Mouse (Mus musculus): ENCODE data around the gene Klre1. TPM values are rescaled to one million over a fixed set of nuclear protein-coding genes. Genes with fewer than 3 reads are reported as not detected.

Klre1 gene
- total RNA-seq, 2 experiments from 2014 or later = not detected

GRCm38 (mm10) chr6:129581274-129581673 lies 3.6 kb downstream of the Klre1 start:
- ATAC-seq (replicated peaks; ENCODE audit: poor library complexity, severe bottlenecking) = peak; percentile 74

GRCm38 (mm10) chr6:129581896-129582295 lies 4.2 kb downstream of the Klre1 start:
- peak; percentile 69 for ATAC-seq (replicated peaks; ENCODE audit: poor library complexity, severe bottlenecking)

DNA sequence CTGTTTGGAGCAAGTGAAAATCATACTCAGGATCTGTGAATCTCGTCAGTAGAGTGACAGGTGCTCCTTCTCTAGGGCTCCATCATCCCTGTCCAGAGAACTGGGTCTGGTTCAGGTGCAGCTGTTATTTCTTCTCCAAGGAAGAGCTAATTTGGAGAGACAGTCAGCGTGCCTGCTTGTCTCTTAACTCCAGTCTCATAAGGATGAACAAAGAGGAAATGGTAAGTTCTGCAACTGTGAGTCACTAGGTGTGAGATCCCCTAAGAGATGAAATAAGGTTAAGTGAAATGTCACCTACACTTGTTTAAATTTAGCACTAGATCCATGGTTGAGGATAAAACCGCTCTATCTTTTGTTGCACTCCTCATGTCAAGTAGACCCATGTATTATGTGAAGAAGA lies 5.3 kb downstream of the Klre1 start:
- peak; percentile 72 for ATAC-seq (replicated peaks; ENCODE audit: poor library complexity, severe bottlenecking)

GRCm38 (mm10) chr6:129591508-129591907 lies 13.8 kb downstream of the Klre1 start, which contains the start of gene Klrd1:
TSS of gene Klrd1 (plus strand) at chr6:129591782.
- peak; percentile 98 for ATAC-seq (replicated peaks; ENCODE audit: poor library complexity, severe bottlenecking)

- ATAC-seq (replicated peaks; ENCODE audit: poor library complexity, severe bottlenecking) = peak; percentile 95
Observed at GRCm38 (mm10) chr6:129608372-129608771, 30.7 kb downstream of the Klre1 start.

DNA sequence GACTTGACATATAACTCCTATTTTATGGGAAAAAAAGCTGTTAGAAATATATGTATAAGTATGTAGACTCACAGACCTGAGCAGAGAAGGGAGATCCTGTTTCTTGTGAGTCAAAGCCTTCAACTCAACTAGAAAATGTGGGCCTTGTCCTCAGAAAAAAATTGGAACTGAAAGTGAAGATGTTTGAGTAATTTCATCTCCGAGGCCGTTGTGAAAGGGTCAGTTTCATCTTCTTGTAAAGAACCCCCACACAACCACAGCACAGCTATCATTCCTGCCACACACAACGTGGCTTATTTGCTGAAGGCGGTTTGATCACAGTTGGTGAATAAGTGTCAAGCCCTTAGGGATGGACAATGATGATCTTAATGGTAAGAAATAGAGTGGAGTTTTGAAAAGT lies 46.0 kb downstream of the Klre1 start, which contains the start of gene Klrk1:
TSS of gene Klrk1 (minus strand) at position 130 of the 400 bp plus-strand sequence.
- peak; percentile 97 for ATAC-seq (replicated peaks; ENCODE audit: poor library complexity, severe bottlenecking)

- peak; percentile 56 for ATAC-seq (replicated peaks; ENCODE audit: poor library complexity, severe bottlenecking)
Observed at GRCm38 (mm10) chr6:129631046-129631445, 53.3 kb downstream of the Klre1 start.

Other genes starting within 250 kb of the Klre1 start
- gene 4922502D21Rik, start 246.1 kb upstream of the Klre1 start, total RNA-seq (2014; fragmentation: Nextera tagmentation) = not detected in 2 replicates
- gene 4922502D21Rik, start 246.1 kb upstream of the Klre1 start, total RNA-seq (2017) = 1.2 TPM in 1 of 2 replicates, not detected in the other
- gene Clec12a, start 235.2 kb upstream of the Klre1 start, total RNA-seq (2014; fragmentation: Nextera tagmentation) = 318 and 331 TPM in 2 replicates
- 549 and 684 TPM in 2 replicates for gene Clec12a, start 235.2 kb upstream of the Klre1 start, total RNA-seq (2017)
- not detected in 2 replicates for gene Clec12b, start 192.0 kb upstream of the Klre1 start, total RNA-seq (2014; fragmentation: Nextera tagmentation)
- not detected in 2 replicates for gene Clec12b, start 192.0 kb upstream of the Klre1 start, total RNA-seq (2017)
- gene Clec1b, start 180.6 kb upstream of the Klre1 start, total RNA-seq (2014; fragmentation: Nextera tagmentation) = 2.0 TPM in 1 of 2 replicates, not detected in the other
- gene Clec1b, start 180.6 kb upstream of the Klre1 start, total RNA-seq (2017) = 0.21 TPM in 1 of 2 replicates, not detected in the other
- gene Clec9a, start 169.0 kb upstream of the Klre1 start, total RNA-seq (2014; fragmentation: Nextera tagmentation) = not detected in 2 replicates
- 0.60 TPM in 1 of 2 replicates, not detected in the other for gene Clec9a, start 169.0 kb upstream of the Klre1 start, total RNA-seq (2017)
- gene Clec1a, start 125.9 kb upstream of the Klre1 start, total RNA-seq (2014; fragmentation: Nextera tagmentation) = not detected in 2 replicates
- gene Clec1a, start 125.9 kb upstream of the Klre1 start, total RNA-seq (2017) = not detected in 2 replicates
- 15.1 and 18.4 TPM in 2 replicates for gene Olr1, start 70.7 kb upstream of the Klre1 start, total RNA-seq (2014; fragmentation: Nextera tagmentation)
- gene Olr1, start 70.7 kb upstream of the Klre1 start, total RNA-seq (2017) = 16.9 and 23.2 TPM in 2 replicates
- 0.53 TPM in 1 of 2 replicates, not detected in the other for gene Tmem52b, start 65.3 kb upstream of the Klre1 start, total RNA-seq (2014; fragmentation: Nextera tagmentation)
- not detected in 2 replicates for gene Tmem52b, start 65.3 kb upstream of the Klre1 start, total RNA-seq (2017)
- 37.4 and 45.0 TPM in 2 replicates for gene Gabarapl1, start 44.7 kb upstream of the Klre1 start, total RNA-seq (2014; fragmentation: Nextera tagmentation)
- gene Gabarapl1, start 44.7 kb upstream of the Klre1 start, total RNA-seq (2017) = 39.8 and 76.6 TPM in 2 replicates
- gene Klrd1, start 13.9 kb downstream of the Klre1 start, total RNA-seq (2014; fragmentation: Nextera tagmentation) = 9.6 TPM in 1 of 2 replicates, not detected in the other
- 0.34 TPM in 1 of 2 replicates, not detected in the other for gene Klrd1, start 13.9 kb downstream of the Klre1 start, total RNA-seq (2017)
- gene Klrk1, start 46.0 kb downstream of the Klre1 start, total RNA-seq (2014; fragmentation: Nextera tagmentation) = 6.0 and 8.4 TPM in 2 replicates
- gene Klrk1, start 46.0 kb downstream of the Klre1 start, total RNA-seq (2017) = 9.8 and 14.1 TPM in 2 replicates
- gene Klrc3, start 65.4 kb downstream of the Klre1 start, total RNA-seq (2014; fragmentation: Nextera tagmentation) = not detected in 2 replicates
- not detected in 2 replicates for gene Klrc3, start 65.4 kb downstream of the Klre1 start, total RNA-seq (2017)
- gene Klrc2, start 82.8 kb downstream of the Klre1 start, total RNA-seq (2014; fragmentation: Nextera tagmentation) = not detected in 2 replicates
- 1.6 TPM in 1 of 2 replicates, not detected in the other for gene Klrc2, start 82.8 kb downstream of the Klre1 start, total RNA-seq (2017)
- gene Klrc1, start 101.1 kb downstream of the Klre1 start, total RNA-seq (2014; fragmentation: Nextera tagmentation) = not detected in 2 replicates
- 2.9 TPM in 1 of 2 replicates, not detected in the other for gene Klrc1, start 101.1 kb downstream of the Klre1 start, total RNA-seq (2017)
- not detected in 2 replicates for gene Klri1, start 139.2 kb downstream of the Klre1 start, total RNA-seq (2014; fragmentation: Nextera tagmentation)
- gene Klri1, start 139.2 kb downstream of the Klre1 start, total RNA-seq (2017) = not detected in 2 replicates
- not detected in 2 replicates for gene Klri2, start 162.6 kb downstream of the Klre1 start, total RNA-seq (2014; fragmentation: Nextera tagmentation)
- not detected in 2 replicates for gene Klri2, start 162.6 kb downstream of the Klre1 start, total RNA-seq (2017)
- gene Gm156, start 206.4 kb downstream of the Klre1 start, total RNA-seq (2014; fragmentation: Nextera tagmentation) = not detected in 2 replicates
- not detected in 2 replicates for gene Gm156, start 206.4 kb downstream of the Klre1 start, total RNA-seq (2017)